Mouse (Mus musculus): ENCODE measurements around the gene Gm45717. TPM values are rescaled to one million over a fixed set of nuclear protein-coding genes. Genes with fewer than 3 reads are reported as not detected.
A peak's percentile ranks its signal among the peaks of the same experiment; 100 is the strongest.

The Gm45717 gene
- polyA plus RNA-seq, 1 experiment: not detected

GRCm38 (mm10) chr7:140955342-140955741, 395 bp downstream of the Gm45717 start:
- TF ChIP-seq USF1 (IDR thresholded peaks at IDR 0.05; ENCODE audit: low read depth) (no peak), FOSL1 (IDR thresholded peaks at IDR 0.05; ENCODE audit: insufficient read depth, low read length, poor library complexity, severe bottlenecking) (no peak), CEBPB (IDR thresholded peaks at IDR 0.05; ENCODE audit: low read depth) (no peak), MAX (IDR thresholded peaks at IDR 0.05) (no peak), MYOD1 (IDR thresholded peaks at IDR 0.05; ENCODE audit: control insufficient read depth, insufficient read length, low read depth) (no peak), MYOG (IDR thresholded peaks at IDR 0.05; ENCODE audit: control insufficient read depth, extremely low read depth, insufficient read length) (no peak), CTCF (IDR thresholded peaks at IDR 0.05; ENCODE audit: control insufficient read depth, insufficient read depth, insufficient read length) (no peak)
- H3K79me3 ChIP-seq (ENCODE audit: low read depth): peaks cover 39% of the 10 kb centered on the region
- peaks cover 52% of the 10 kb centered on the region for H3K79me2 ChIP-seq (ENCODE audit: control insufficient read depth, insufficient read depth)
- H3ac ChIP-seq (ENCODE audit: control insufficient read depth, insufficient read length, low read depth): peak overlapping the region; percentile 87
- H3K4me3 ChIP-seq (ENCODE audit: insufficient read depth, poor library complexity, severe bottlenecking): peak overlapping the region; percentile 82
- H3K36me3 ChIP-seq (ENCODE audit: control insufficient read depth, insufficient read depth): peaks cover 9% of the 10 kb centered on the region
- H3K27me3 ChIP-seq (ENCODE audit: control insufficient read depth, insufficient read depth, insufficient read length): no peaks in the 10 kb centered on the region

DNA sequence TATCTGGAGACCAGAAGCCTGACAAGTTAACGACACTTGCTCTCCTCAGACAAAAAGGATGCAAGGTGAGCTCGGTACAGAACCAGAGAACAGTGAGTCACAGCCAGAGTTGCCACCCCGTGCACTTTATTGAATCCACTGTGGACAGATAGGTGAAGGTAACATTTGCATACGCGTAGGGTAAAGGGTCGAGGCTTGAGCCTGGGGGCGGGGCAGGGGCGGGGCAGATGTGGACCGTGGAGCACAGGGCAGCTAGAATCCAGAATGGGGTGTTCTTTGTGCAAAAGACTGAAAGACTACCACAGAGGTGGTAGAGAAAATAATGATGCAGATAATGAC, 1.0 kb downstream of the Gm45717 start:
- peaks cover 39% of the 10 kb centered on the region for H3K79me3 ChIP-seq (ENCODE audit: low read depth)
- peak overlapping the region; percentile 47 for H3ac ChIP-seq (ENCODE audit: control insufficient read depth, insufficient read length, low read depth)
- H3K27me3 ChIP-seq (ENCODE audit: control insufficient read depth, insufficient read depth, insufficient read length): no peaks in the 10 kb centered on the region
- H3K36me3 ChIP-seq (ENCODE audit: control insufficient read depth, insufficient read depth): peaks cover 9% of the 10 kb centered on the region
- peaks cover 52% of the 10 kb centered on the region for H3K79me2 ChIP-seq (ENCODE audit: control insufficient read depth, insufficient read depth)
- TF ChIP-seq CTCF (IDR thresholded peaks at IDR 0.05; ENCODE audit: control insufficient read depth, insufficient read depth, insufficient read length) (no peak), MYOD1 (IDR thresholded peaks at IDR 0.05; ENCODE audit: control insufficient read depth, insufficient read length, low read depth) (no peak), FOSL1 (IDR thresholded peaks at IDR 0.05; ENCODE audit: insufficient read depth, low read length, poor library complexity, severe bottlenecking) (no peak), MAX (IDR thresholded peaks at IDR 0.05) (no peak), MYOG (IDR thresholded peaks at IDR 0.05; ENCODE audit: control insufficient read depth, extremely low read depth, insufficient read length) (no peak), CEBPB (IDR thresholded peaks at IDR 0.05; ENCODE audit: low read depth) (no peak), USF1 (IDR thresholded peaks at IDR 0.05; ENCODE audit: low read depth) (no peak)
- H3K4me3 ChIP-seq (ENCODE audit: insufficient read depth, poor library complexity, severe bottlenecking): peak overlapping the region; percentile 82

DNA sequence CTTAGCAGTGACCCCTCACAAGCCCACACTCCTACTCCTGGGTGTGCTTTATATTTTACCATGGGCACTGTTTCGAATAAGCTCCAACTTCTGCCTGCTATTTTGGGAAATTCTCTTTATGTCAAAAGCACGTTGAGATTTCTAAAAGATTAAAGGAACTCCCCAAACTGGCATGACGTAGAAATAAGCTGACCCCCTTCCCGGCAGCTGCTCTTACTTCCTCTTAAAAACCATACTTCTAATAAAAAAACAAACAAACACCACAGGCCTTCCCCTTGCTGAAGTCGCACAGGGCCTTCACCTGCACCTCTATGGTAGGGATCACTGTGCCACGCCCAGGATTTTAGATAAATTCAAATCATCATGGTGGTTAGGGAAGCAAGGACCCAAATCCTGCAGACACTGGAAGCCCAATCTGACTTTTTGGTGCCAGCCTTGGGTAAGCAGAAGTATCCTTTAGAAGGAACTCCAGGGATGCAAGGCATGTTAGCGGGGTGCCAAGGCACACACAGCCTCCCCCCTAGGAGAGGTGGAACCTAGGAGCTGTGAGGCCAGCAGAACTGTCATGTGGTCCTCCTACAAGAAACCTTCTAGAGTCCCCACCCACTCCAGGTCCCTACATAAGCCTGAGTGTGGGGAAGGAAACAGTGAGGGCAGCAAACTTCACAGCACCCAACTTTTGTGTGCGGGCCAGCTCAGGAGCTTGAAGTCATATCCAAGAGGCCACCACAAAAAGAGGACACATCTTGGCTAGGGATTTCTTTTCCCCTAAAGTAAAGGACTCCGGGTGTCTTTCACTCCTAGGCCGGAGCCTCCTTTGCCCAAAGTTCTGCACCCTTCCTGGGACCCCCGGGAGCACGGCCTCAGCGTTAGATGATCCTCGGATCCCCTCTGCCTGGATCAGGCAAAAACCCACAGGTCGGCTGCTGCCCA, 1.7 kb downstream of the Gm45717 start:
- H3ac ChIP-seq (ENCODE audit: control insufficient read depth, insufficient read length, low read depth): peak overlapping the region; percentile 47
- H3K4me3 ChIP-seq (ENCODE audit: insufficient read depth, poor library complexity, severe bottlenecking): peak overlapping the region; percentile 82
- no peaks in the 10 kb centered on the region for H3K27me3 ChIP-seq (ENCODE audit: control insufficient read depth, insufficient read depth, insufficient read length)
- H3K79me2 ChIP-seq (ENCODE audit: control insufficient read depth, insufficient read depth): peaks cover 52% of the 10 kb centered on the region
- TF ChIP-seq CTCF (IDR thresholded peaks at IDR 0.05; ENCODE audit: control insufficient read depth, insufficient read depth, insufficient read length) (no peak), FOSL1 (IDR thresholded peaks at IDR 0.05; ENCODE audit: insufficient read depth, low read length, poor library complexity, severe bottlenecking) (no peak)
- peaks cover 13% of the 10 kb centered on the region for H3K36me3 ChIP-seq (ENCODE audit: control insufficient read depth, insufficient read depth)
- H3K79me3 ChIP-seq (ENCODE audit: low read depth): peaks cover 39% of the 10 kb centered on the region

DNA sequence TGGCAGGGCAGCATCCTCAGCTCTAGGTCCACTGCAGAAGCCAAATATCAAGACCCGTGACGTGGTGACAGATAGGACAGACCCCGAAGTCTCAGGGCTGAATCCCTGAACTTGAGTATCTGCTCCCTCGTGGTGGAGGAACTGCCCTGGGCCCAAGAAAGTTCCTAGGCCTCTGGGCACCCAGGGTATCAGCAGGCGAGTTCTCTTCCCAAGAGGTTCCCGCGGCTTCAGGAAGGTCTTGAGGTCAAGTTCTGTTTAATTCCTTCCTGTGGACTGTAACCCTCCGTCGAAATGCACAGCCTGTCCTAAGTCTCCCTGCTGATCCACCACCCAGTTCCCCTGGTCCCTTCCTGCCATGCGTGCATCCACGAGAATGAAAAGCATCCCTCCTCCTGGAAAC, 2.6 kb downstream of the Gm45717 start:
- Histone ChIP-seq H3ac (ENCODE audit: control insufficient read depth, insufficient read length, low read depth) (no peak overlapping the region), H3K79me2 (ENCODE audit: control insufficient read depth, insufficient read depth) (peaks cover 52% of the 10 kb centered on the region), H3K4me3 (ENCODE audit: insufficient read depth, poor library complexity, severe bottlenecking) (no peak overlapping the region), H3K79me3 (ENCODE audit: low read depth) (peaks cover 39% of the 10 kb centered on the region), H3K27me3 (ENCODE audit: control insufficient read depth, insufficient read depth, insufficient read length) (no peaks in the 10 kb centered on the region), H3K36me3 (ENCODE audit: control insufficient read depth, insufficient read depth) (peaks cover 13% of the 10 kb centered on the region)
- TF ChIP-seq CTCF (IDR thresholded peaks at IDR 0.05; ENCODE audit: control insufficient read depth, insufficient read depth, insufficient read length) (no peak), USF1 (IDR thresholded peaks at IDR 0.05; ENCODE audit: low read depth) (no peak), MYOD1 (IDR thresholded peaks at IDR 0.05; ENCODE audit: control insufficient read depth, insufficient read length, low read depth) (no peak), FOSL1 (IDR thresholded peaks at IDR 0.05; ENCODE audit: insufficient read depth, low read length, poor library complexity, severe bottlenecking) (no peak), MAX (IDR thresholded peaks at IDR 0.05) (no peak)

- Histone ChIP-seq H3K36me3 (ENCODE audit: control insufficient read depth, insufficient read depth) (peaks cover 13% of the 10 kb centered on the region), H3K79me2 (ENCODE audit: control insufficient read depth, insufficient read depth) (peaks cover 52% of the 10 kb centered on the region), H3K4me3 (ENCODE audit: insufficient read depth, poor library complexity, severe bottlenecking) (no peak overlapping the region), H3K79me3 (ENCODE audit: low read depth) (peaks cover 39% of the 10 kb centered on the region), H3ac (ENCODE audit: control insufficient read depth, insufficient read length, low read depth) (no peak overlapping the region), H3K27me3 (ENCODE audit: control insufficient read depth, insufficient read depth, insufficient read length) (no peaks in the 10 kb centered on the region)
- TF ChIP-seq USF1 (IDR thresholded peaks at IDR 0.05; ENCODE audit: low read depth) (no peak), FOSL1 (IDR thresholded peaks at IDR 0.05; ENCODE audit: insufficient read depth, low read length, poor library complexity, severe bottlenecking) (no peak), MYOG (IDR thresholded peaks at IDR 0.05; ENCODE audit: control insufficient read depth, extremely low read depth, insufficient read length) (no peak)
Observed at GRCm38 (mm10) chr7:140952441-140952840, 3.3 kb downstream of the Gm45717 start.

DNA sequence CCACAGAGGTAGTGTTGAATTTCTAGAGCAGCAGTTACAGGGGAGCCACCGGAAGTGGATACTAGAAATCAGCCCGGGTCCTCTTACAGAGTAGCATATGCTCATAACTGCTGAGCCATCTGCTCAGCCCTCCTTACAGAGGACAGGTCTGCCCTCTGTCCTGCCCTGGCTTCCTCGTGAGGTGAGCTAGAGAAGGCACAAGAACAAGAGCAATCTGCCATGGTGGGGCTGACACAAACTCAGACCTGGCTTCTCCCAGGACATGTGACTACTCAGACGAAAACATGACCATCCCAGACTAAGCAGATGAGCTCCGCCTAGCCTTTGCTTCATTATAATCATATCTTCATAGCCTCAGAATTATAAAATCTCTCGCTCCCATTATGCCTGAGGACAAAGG, 4.0 kb downstream of the Gm45717 start:
- Histone ChIP-seq H3K4me3 (ENCODE audit: insufficient read depth, poor library complexity, severe bottlenecking) (no peak overlapping the region), H3ac (ENCODE audit: control insufficient read depth, insufficient read length, low read depth) (no peak overlapping the region), H3K79me2 (ENCODE audit: control insufficient read depth, insufficient read depth) (peaks cover 52% of the 10 kb centered on the region), H3K36me3 (ENCODE audit: control insufficient read depth, insufficient read depth) (peaks cover 13% of the 10 kb centered on the region), H3K79me3 (ENCODE audit: low read depth) (peaks cover 39% of the 10 kb centered on the region), H3K27me3 (ENCODE audit: control insufficient read depth, insufficient read depth, insufficient read length) (no peaks in the 10 kb centered on the region)
- TF ChIP-seq USF1 (IDR thresholded peaks at IDR 0.05; ENCODE audit: low read depth) (no peak), MYOD1 (IDR thresholded peaks at IDR 0.05; ENCODE audit: control insufficient read depth, insufficient read length, low read depth) (no peak), FOSL1 (IDR thresholded peaks at IDR 0.05; ENCODE audit: insufficient read depth, low read length, poor library complexity, severe bottlenecking) (no peak), MAX (IDR thresholded peaks at IDR 0.05) (no peak), MYOG (IDR thresholded peaks at IDR 0.05; ENCODE audit: control insufficient read depth, extremely low read depth, insufficient read length) (no peak), CEBPB (IDR thresholded peaks at IDR 0.05; ENCODE audit: low read depth) (no peak), CTCF (IDR thresholded peaks at IDR 0.05; ENCODE audit: control insufficient read depth, insufficient read depth, insufficient read length) (no peak)

All from C2C12 (cell line).